Mouse (Mus musculus): ENCODE measurements around the gene 2310011J03Rik. TPM values are rescaled to one million over a fixed set of nuclear protein-coding genes. Genes with fewer than 3 reads are reported as not detected.

Gene 2310011J03Rik
- polyA plus RNA-seq, 1 experiment = 62.4 TPM

GRCm38 (mm10) chr10:80331636-80332524, 11.5 kb upstream of the 2310011J03Rik start:
- H3K4me1 ChIP-seq (ENCODE audit: control insufficient read depth, insufficient read depth, low read length) = peaks cover 4% of the 10 kb centered on the region
- no peak for DNase-seq
- WGBS = 52% methylated on average over 10 of the region's 10 CpGs
- TF ChIP-seq POLR2A (IDR thresholded peaks at IDR 0.05; ENCODE audit: borderline replicate concordance, extremely low read depth, low read depth, low read length) (no peak), CTCF (IDR thresholded peaks at IDR 0.05; ENCODE audit: insufficient read depth, low read length) (no peak)
- no peak overlapping the region for H3K4me3 ChIP-seq (replicated peaks; ENCODE audit: extremely low read depth, low read depth, low read length)

DNA sequence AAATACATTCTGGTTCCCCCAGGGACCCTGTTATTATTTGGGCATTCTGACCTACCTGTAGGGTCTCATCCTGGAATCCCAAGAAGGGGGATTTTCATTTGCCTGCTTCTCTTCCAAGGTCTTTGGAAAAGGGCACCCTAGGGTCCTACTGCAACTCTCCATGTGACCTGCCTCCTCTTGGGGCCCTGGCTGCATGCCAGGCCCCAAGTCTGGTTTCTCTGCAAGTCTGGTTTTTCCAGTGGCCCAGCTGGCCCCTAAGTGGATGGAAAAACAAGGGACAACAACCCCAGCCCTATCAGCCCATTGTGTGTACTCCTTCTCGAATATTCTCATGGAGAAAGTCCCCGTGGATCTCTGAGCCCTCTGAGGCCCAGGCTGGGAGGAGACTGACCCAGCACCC, 10.6 kb upstream of the 2310011J03Rik start:
- TF ChIP-seq CTCF (IDR thresholded peaks at IDR 0.05; ENCODE audit: insufficient read depth, low read length) (no peak), POLR2A (IDR thresholded peaks at IDR 0.05; ENCODE audit: borderline replicate concordance, extremely low read depth, low read depth, low read length) (no peak)
- no peak for DNase-seq
- no peak overlapping the region for H3K4me3 ChIP-seq (replicated peaks; ENCODE audit: extremely low read depth, low read depth, low read length)
- 53% methylated on average over 2 of the region's 2 CpGs for WGBS
- peaks cover 4% of the 10 kb centered on the region for H3K4me1 ChIP-seq (ENCODE audit: control insufficient read depth, insufficient read depth, low read length)

DNA sequence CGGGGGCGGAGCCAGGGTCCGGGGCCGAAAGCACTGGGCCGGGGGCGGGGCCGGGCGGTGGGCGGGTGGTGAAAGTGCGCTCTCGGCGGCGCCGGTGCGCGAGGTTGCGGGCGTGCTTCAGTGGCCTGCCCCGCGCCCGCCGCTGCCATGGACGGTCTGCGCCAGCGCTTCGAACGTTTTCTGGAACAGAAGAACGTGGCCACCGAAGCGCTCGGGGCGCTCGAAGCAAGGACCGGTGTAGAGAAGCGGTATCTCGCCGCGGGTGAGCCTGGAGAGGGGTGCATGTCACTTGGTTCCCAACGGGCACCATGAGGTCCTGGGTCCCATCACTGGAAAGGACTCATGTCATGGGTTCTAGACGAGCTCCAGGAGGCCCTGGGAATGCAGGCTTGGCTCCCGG, 9.7 kb upstream of the 2310011J03Rik start:
- peak overlapping the region; percentile 58 for H3K4me3 ChIP-seq (replicated peaks; ENCODE audit: extremely low read depth, low read depth, low read length)
- WGBS = 3% methylated on average over 40 of the region's 41 CpGs
- peaks cover 4% of the 10 kb centered on the region for H3K4me1 ChIP-seq (ENCODE audit: control insufficient read depth, insufficient read depth, low read length)
- no peak for TF ChIP-seq POLR2A (IDR thresholded peaks at IDR 0.05; ENCODE audit: borderline replicate concordance, extremely low read depth, low read depth, low read length)
- no peak for TF ChIP-seq CTCF (IDR thresholded peaks at IDR 0.05; ENCODE audit: insufficient read depth, low read length)
- no peak for DNase-seq

GRCm38 (mm10) chr10:80329273-80330081, 9.1 kb upstream of the 2310011J03Rik start, which contains the start of the genes Pcsk4 and Reep6:
TSS of gene Pcsk4 (minus strand) at chr10:80329498.
TSS of gene Reep6 (plus strand) at chr10:80329953.
- WGBS = 5% methylated on average over 36 of the region's 36 CpGs
- Histone ChIP-seq H3K4me1 (ENCODE audit: control insufficient read depth, insufficient read depth, low read length) (peaks cover 4% of the 10 kb centered on the region), H3K4me3 (replicated peaks; ENCODE audit: extremely low read depth, low read depth, low read length) (peak within 1 kb of the TSS; percentile 58)
- DNase-seq = peak; percentile 92
- no peak for TF ChIP-seq CTCF (IDR thresholded peaks at IDR 0.05; ENCODE audit: insufficient read depth, low read length)
- TF ChIP-seq POLR2A (IDR thresholded peaks at IDR 0.05; ENCODE audit: borderline replicate concordance, extremely low read depth, low read depth, low read length) = no peak

GRCm38 (mm10) chr10:80325045-80325444, 4.7 kb upstream of the 2310011J03Rik start:
- Histone ChIP-seq H3K4me1 (ENCODE audit: control insufficient read depth, insufficient read depth, low read length) (peaks cover 5% of the 10 kb centered on the region), H3K4me3 (replicated peaks; ENCODE audit: extremely low read depth, low read depth, low read length) (no peak overlapping the region)
- TF ChIP-seq CTCF (IDR thresholded peaks at IDR 0.05; ENCODE audit: insufficient read depth, low read length) (no peak), POLR2A (IDR thresholded peaks at IDR 0.05; ENCODE audit: borderline replicate concordance, extremely low read depth, low read depth, low read length) (no peak)
- WGBS = 85% methylated on average over 21 of the region's 21 CpGs
- no peak for DNase-seq

DNA sequence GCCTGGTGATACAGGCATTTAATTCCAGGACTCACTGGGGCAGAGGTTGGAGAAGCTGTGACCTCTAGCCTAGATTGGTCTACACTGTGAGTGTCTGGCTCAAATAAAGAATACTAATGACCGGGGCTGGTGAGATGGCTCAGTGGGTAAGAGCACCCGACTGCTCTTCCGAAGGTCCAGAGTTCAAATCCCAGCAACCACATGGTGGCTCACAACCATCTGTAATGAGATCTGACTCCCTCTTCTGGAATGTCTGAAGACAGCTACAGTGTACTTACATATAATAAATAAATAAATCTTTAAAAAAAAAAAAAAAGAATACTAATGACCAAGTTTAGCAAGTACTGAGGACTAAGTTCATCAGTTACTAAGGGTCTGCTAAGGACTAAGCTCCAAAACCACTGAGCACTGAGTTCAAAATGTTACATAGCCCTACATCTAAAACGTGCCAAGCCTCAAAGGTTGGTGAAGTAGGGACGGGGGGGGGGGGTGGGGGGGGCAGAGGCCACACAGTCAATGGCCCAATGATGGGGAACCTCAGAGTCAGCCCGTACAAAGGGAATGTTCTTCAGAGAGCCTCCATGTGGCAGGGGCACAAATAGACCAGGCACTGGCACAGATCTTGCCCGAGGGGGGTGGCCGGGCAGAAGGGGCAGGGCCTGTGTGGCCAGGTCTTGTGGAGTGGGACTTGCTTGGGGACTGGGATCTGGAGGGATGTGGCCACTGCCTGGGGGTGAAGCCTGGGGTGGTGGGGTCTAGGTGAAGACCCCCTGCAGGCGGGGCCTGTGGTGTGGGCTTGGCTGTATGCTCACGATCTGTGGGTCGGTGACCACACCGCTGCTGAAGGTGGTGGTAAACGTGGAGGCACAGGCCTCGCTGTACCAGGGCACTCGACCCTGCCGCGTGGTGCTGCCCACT, 4.0 kb upstream of the 2310011J03Rik start:
- Histone ChIP-seq H3K4me1 (ENCODE audit: control insufficient read depth, insufficient read depth, low read length) (peaks cover 9% of the 10 kb centered on the region), H3K4me3 (replicated peaks; ENCODE audit: extremely low read depth, low read depth, low read length) (no peak overlapping the region)
- WGBS = 78% methylated on average over 17 of the region's 17 CpGs
- no peak for DNase-seq
- TF ChIP-seq POLR2A (IDR thresholded peaks at IDR 0.05; ENCODE audit: borderline replicate concordance, extremely low read depth, low read depth, low read length) = no peak
- TF ChIP-seq CTCF (IDR thresholded peaks at IDR 0.05; ENCODE audit: insufficient read depth, low read length) = no peak

DNA sequence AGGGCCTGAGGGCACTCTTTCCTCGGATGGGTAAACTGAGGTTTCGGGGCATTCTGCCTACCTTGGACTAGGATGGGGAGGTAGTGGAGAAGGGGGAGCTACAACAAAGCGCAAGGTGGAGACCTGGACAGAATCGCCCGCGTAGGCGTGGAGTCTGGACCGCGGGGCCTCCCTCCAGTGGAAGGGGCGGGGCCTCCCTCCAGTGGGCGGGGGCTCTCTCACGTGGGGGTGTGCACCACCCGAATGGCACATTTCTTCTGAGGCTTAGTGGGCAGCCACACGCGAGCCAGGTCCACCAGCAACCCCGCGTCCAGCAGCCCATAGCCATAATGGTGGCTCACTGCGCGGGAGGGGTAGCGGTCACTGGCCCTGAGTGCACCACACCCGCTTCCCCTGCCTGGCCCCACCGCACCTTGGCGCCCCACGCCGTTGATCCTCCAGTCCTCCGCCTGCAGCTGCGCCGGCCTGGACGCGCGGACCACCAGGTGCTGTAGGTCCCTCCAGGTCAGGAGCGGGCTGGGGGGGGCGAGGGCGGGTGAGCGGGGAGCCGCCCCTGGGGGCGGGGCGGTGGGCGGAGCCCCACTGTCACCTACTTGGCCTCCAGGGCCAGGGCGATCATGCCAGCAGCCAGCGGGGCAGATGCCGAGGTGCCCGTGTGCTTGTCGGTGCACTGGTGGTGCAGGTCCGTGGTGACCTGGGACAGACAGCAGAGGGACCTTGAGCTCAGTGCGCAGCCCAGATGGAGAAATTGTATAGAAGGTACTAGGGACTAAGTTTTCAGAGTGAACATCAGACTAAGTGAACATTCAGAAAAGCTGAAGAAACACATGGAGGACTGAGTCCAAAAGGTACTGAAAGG, 3.2 kb upstream of the 2310011J03Rik start:
- peak; percentile 83 for DNase-seq
- under 1% methylated on average over 46 of the region's 46 CpGs for WGBS
- peaks cover 10% of the 10 kb centered on the region for H3K4me1 ChIP-seq (ENCODE audit: control insufficient read depth, insufficient read depth, low read length)
- no peak for TF ChIP-seq CTCF (IDR thresholded peaks at IDR 0.05; ENCODE audit: insufficient read depth, low read length)
- TF ChIP-seq POLR2A (IDR thresholded peaks at IDR 0.05; ENCODE audit: borderline replicate concordance, extremely low read depth, low read depth, low read length) = 0 out of 2 replicates have a peak, but pooled peaks have one; percentile 25
- H3K4me3 ChIP-seq (replicated peaks; ENCODE audit: extremely low read depth, low read depth, low read length) = peak overlapping the region; percentile 66

DNA sequence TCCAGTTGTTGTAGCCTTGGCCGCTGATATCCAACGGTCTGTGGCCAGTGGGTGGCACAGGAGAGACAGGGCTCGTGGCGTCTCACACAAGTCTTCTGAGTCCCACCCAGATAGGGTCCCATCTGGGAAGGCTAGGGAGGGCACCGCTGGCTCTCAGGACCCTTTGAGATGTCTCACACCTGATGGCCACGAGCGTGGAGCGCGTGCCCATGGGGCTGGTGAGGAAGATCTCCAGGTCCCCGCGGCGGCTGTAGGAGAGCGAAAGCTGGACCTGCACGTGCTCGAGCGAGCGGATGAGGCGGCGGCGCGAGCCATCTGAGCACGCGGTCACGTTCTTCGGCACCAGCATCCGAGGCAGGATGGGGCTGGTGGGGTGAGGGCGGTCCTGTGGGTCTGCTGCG, 2.5 kb upstream of the 2310011J03Rik start:
- peak; percentile 48 for DNase-seq
- 1% methylated on average over 28 of the region's 28 CpGs for WGBS
- H3K4me3 ChIP-seq (replicated peaks; ENCODE audit: extremely low read depth, low read depth, low read length) = peak overlapping the region; percentile 66
- peaks cover 10% of the 10 kb centered on the region for H3K4me1 ChIP-seq (ENCODE audit: control insufficient read depth, insufficient read depth, low read length)
- TF ChIP-seq CTCF (IDR thresholded peaks at IDR 0.05; ENCODE audit: insufficient read depth, low read length) (0 out of 2 replicates have a peak, but pooled peaks have one; percentile 19), POLR2A (IDR thresholded peaks at IDR 0.05; ENCODE audit: borderline replicate concordance, extremely low read depth, low read depth, low read length) (no peak)

Measured in lung, adult 2 months (tissue).